Mouse (Mus musculus) 416B (cell line): Measurements from ENCODE around the gene Hoxc11.

Experiments used
- DNase-seq: peaks from one replicate; pipeline ENCODE4 v3.0.0; 2011; ENCODE audit warnings: low read depth

The Hoxc11 gene

DNA sequence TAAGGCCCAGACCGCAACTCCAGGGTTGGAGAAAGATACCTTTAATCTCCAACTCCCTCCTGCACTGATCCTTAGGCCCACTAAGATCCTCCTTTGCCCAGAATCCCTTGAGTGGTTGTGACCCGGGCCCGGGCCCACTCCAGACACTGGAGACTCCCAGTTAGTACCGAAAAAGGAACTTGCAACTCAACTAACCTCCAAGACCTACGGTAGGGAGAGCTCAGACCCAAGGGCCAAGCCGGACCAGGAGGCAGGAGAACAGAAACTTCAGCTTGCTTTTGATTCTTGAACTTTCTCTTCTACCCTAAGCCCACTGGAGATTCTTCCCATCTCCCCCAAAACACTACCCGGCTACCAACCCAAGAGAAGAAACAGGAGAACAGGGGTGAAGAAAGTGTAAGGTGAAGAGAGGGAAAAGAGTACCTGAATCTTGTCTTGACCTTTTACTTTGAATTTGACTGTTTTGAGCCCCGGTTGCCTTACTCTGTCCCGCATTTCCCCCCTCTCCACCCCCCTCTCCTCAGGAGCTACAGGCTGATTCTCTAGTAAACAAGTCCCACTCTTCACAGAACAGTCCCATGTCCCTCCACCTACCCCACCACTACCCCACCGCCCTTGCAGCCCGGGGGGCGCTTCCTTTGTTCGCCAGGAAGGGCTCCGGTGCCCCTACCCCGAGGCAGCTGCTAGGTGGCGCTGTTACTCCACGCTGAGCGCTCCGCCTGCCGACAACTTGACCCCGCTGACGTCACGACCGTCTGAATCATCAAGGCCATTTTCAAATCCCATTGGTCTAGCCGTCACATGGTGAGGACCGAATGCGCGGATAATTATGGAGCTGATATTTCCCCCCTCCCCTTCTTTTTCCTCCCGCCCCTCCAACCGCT, 11.9 kb downstream of the Hoxc11 start:
- DNase-seq = peak; percentile 94

DNA sequence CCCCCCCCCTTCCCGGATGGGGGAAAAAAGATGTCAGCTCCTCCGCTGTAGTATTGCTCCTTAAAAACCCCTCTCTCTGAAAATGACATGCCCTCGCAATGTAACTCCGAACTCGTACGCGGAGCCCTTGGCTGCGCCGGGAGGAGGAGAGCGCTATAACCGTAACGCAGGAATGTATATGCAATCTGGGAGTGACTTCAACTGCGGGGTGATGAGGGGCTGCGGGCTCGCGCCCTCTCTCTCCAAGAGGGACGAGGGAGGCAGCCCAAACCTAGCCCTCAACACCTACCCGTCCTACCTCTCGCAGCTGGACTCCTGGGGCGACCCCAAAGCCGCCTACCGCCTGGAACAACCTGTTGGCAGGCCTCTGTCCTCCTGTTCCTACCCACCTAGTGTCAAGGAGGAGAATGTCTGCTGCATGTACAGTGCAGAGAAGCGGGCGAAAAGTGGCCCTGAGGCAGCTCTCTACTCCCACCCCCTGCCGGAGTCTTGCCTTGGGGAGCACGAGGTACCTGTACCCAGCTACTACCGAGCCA, 12.6 kb downstream of the Hoxc11 start, which contains the start of gene Hoxc10:
Gene Hoxc10 (plus strand): TSS at position 21 of the 536 bp plus-strand sequence.
- DNase-seq = no peak

DNA sequence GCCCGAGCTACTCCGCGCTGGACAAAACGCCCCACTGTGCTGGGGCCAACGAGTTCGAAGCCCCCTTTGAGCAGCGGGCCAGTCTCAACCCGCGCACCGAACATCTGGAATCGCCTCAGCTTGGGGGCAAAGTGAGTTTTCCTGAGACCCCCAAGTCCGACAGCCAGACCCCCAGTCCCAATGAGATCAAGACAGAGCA, 13.0 kb downstream of the Hoxc11 start, which contains the start of gene Hoxc5:
Gene Hoxc5 (plus strand): TSS at position 132 of the 199 bp plus-strand sequence.
- no peak for DNase-seq

DNA sequence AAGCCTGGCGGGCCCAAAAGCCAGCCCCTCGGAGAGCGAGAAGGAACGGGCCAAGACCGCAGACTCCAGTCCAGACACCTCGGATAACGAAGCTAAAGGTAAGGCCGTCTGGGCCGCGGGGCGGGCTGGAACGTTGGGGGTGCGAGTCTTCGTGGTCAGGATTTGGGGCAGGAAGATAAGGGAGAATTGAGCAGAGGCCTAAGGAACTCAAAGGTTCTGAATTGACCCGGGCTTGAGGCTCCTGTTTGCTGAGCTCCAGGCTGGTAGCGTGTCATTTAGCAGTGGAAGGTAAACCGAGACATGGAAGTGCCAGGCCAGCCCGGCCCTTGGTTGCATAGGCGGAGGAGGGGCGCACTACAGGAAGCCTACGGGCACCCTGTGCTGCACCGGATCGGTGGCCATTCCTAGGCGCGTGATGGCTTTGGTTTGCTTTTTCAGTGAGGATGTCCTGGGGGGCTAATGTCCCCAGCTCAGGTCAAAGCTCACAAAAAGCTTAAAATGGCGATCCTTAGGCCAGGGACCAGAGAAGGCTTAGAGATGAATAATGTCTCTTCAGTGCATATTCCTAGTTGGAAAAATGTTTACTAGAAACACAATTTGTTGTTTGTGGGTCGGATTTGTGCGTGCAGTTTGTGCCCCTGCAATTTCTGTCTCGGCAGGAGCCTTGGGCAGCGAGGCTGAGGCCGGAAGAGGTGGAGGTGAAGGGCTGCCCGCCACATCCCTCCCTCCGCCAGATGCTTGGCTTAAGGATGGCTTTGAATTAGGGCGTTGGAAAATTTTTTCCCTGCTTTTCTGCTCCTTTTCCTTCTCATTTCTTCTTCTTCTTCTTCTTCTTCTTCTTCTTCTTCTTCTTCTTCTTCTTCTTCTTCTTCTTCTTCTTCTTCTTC, 13.5 kb downstream of the Hoxc11 start:
- no peak for DNase-seq

DNA sequence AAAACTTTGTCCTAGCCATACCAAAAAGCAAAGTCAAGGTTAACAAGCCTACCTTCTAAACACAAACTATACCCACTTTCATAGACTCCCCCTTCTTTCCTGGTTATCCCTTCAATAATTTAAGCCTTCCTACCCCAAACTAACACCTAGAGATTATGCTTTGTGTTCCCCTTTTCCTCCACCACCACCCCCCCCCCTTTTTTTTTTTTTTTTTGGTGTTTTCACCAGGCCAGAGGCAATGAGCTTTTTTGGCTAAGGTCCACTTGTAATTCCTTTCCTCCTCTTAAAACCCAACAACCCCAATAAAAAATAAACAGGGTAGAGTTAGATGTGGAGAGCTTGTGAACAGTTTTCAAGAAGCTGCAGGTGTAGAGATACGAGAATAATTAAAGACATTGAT, 15.1 kb downstream of the Hoxc11 start:
- no peak for DNase-seq

DNA sequence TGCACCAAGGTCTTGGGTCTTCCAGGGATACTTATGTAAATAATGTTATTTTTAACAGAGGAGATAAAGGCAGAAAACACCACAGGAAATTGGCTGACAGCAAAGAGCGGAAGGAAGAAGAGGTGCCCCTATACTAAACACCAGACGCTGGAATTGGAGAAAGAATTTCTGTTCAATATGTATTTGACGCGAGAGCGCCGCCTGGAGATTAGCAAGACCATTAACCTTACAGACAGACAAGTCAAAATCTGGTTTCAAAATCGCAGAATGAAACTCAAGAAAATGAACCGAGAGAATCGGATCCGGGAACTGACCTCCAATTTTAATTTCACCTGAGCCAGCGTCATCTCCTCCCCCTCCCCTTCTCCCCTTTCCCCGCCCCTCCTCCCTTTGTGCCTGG, 16.5 kb downstream of the Hoxc11 start:
- peak; percentile 59 for DNase-seq

DNA sequence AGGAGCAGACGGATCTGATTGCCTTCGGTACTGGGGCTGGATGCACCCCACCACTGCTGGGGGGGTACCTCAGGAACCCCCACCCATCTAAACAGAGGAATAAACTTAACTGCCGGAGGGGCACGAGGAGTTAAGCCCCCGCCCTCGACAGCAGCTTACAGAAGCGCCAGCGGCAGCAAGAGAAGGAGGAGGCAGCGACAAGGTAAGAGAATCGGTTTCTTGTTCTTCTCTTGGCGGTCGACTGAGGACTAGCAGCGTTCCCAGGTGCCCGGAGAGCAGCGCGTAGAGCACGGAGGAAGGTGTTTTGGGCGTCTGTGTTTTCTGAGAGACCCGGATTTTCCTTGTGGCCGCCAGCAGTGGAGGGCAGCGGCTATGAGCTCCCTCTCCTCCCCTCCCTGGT, 18.0 kb downstream of the Hoxc11 start:
- DNase-seq = no peak

DNA sequence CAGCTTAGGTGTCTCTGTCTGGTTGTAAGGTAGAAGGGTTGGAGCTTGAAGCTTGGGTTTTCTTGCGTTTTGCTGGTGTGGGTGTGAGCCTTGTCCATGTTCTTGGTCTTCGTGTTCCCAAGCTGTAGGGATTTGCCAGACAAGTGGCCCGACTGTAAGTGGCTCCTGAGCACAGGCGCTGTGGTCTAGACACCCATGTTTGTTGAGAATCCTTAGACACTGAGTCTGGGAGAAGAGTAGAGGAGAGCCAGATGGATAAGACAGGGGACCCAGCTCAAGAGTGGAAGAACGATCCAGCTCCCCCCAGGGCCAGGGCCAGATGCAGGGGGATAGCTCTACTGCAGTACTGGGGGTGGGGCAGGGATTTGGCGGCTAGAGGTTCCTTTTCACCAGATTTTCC, 18.5 kb downstream of the Hoxc11 start:
- DNase-seq = no peak

DNA sequence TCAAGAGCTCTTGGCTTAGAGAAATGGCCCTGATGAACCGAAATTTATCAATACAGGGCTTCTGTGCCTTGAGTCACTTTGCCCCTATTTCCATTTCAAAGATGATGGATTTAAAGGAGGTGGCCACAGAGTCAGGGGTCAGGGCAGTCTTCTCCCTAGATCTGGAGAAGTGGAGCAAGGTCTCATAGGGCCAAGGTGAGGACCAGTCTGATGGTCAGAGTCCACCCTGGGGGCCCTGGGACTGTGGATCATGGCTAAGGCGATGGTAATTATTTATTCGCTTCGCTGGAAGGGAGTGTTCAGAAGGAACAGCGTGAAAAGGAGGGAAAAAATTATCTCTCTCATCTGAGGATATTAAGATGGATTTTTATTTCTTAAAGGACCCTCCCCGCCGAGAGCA, 20.8 kb downstream of the Hoxc11 start:
- DNase-seq = no peak

DNA sequence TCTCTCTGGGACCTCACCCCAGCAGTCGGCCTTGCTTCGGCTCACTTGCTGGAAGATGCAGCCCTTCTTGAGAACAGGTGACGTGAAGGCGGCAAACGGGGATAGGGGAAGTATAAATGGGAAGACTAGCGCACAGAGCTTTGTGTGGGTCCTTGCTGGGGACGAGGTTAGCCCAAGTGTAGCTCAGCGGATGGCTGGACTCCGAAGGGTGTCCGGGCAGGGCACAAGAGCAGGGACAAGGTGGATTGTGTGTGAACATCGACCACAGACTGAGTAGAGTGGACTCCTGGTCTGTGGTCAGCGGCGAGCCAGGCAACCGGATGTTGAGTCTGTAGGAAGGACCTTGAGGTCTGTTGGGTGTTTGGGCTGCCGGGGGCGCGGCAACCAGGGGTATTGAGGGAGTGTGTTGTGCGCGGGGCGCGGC, 21.5 kb downstream of the Hoxc11 start:
- DNase-seq = peak; percentile 71

DNA sequence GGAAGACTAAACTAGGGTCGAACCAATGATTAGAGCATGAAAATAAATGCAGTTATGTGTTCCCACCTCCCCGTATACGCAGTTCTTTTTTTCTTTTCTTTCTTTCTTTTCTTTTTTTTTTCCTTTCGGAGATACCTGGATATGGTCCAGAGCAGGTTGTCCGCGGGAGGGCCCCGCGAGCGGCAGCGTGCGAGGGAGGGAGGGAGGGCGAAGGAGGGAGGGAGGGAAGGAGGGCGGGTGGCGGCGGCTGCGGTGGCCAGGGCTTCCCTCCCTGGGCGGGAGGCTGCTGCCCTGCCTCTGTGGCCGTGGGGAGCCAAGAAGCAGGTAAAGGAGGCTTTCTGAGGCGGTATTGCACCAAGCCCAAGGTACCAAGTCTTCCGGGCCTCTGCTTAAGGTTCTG, 21.9 kb downstream of the Hoxc11 start, which contains the start of gene Hoxc9:
Gene Hoxc9 (plus strand): TSS at position 269 of the 400 bp plus-strand sequence.
- DNase-seq = peak; percentile 17

DNA sequence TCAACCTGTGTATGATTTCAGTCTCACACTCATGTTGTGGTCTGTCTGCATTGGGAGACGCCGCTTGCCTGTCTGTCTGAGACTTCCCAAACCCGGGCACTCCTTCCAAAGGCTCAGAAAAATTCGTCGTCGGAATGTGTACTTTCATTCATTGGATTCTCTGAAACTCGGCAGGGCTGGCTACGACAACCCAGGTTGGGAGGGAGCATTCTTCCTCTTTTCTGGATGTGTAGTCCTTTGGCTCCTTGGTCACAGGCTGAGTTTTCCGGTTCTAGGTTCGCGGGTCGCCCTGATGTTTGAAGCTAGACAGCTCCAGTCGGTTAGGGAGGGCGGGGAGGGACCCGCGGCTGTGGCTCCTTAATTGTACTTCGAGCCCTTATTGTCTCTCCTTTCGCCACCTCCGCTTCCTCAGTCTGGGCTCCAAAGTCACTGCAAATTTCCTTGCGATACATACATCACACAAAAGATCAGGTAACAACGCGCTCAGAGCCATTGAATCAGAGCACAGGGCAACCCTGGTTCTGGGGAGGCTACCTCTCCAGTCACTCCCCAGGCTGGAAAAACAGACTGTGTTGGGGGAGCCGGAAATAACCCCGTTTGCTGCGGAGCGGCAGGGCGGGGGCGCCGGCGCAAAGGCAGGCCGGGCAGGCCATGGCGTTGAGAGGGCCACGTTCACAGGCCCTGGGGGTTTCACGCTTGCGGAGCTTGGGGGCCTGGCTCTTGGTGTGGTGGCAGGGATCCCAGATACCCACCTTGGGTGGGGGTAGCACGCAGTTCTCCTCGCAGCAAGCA, 22.6 kb downstream of the Hoxc11 start:
- DNase-seq = no peak

DNA sequence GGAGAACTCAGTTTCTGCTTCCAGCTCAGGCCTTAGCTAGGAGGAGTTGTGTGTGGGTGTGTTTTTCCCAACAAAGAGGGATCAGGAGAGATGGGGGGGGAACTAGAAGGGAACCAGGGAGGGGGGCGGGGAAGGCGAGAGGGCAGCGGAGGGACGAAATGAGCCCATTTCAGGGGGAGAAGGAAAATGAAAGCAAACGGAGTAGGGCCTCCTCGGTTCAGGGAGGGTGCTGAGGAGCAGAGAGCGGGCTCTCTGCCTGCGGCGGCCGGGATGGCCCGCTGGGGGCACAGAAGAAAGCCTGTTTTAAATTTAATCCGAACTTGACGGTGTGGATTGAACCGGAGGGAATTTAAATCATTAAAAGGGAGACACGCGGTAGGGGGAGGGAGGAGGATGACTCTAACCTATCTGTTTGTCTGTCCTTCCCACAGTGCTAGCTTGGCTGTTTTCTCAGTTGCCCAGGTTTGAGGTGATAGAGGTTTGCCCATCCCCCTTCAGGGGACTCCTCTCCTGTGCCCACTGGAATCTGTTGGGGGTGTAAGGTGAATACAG, 23.3 kb downstream of the Hoxc11 start:
- no peak for DNase-seq

DNA sequence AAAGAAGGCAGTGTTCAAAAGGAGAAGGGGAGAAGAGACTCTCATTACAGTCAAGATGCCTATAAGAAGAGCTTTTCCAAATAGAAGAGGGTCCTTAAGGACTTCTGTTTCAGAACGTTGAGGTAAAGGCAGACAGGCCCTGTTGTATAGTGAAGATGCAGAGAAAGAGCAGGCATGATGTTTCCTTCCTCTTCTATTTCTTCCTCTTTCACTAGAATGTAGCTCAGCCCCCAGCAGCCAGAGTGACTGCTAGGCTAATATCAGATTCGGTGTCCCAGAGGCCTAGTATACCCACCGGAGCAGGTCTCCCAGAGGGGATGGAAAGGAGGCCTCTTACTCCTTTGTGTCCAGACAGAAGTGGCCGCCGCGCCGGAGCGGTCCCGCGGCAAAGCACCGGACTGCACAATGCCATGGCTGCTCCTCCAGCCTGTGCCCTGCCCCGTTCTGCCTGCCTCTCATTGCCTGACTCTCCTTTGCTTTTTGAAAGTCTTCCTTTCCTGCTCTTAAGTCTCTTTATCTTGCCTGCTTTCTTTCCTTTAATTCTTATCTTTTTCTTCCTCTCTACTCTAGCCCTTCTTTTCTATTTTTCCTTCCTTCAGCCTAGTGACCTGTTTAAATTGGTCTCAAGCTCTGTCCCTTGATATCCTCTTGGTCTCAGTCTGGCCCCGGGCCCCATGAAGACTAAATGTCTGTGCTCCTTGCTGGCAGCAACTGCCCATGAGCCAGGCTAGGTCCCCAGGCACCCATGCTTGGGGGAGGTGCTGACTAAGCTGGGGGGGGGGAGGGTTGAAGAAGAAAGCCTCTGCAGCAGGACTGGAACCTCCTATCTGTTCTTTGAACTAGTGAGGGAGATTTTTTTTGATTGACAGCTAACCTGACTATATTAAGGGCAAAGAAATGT, 24.6 kb downstream of the Hoxc11 start:
- DNase-seq = no peak

DNA sequence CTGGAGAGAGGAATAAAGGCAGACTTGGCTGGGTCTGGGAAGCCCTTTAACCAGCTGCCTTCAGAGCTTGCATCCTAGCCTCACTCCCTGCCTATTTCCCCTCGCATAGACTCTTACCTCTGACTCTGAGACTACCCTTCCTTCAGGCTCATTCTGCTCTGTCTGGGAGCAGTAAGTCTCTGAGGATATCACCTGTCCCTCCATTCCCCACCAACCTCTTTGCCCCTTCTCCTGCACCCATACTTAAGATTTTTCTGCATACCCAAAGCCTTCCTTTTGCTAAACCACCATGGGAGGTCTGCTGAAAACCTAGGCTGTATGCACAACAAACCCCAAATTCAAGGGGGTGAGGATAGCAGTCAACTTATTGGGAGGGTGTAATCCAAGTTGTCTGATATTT, 25.7 kb downstream of the Hoxc11 start:
- no peak for DNase-seq

DNA sequence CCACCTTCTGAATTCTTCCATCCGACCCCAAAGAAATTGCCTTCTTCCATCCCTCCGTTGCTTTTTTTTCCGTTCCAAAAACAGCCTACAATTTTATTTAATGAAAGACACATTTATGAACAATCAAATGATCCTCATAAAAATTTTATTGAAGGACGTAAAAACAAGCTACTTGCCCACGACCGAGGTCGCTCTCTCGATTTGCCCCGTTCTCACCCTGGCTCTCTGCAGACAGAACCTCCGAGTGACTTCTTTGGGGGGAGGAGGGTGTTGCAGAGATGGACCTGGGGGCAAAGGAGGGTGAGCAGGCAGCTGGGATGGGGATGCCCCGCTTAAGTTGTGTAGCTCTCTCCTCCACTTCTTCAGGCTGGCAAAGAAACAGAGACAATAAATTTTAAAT, 26.1 kb downstream of the Hoxc11 start:
- no peak for DNase-seq

DNA sequence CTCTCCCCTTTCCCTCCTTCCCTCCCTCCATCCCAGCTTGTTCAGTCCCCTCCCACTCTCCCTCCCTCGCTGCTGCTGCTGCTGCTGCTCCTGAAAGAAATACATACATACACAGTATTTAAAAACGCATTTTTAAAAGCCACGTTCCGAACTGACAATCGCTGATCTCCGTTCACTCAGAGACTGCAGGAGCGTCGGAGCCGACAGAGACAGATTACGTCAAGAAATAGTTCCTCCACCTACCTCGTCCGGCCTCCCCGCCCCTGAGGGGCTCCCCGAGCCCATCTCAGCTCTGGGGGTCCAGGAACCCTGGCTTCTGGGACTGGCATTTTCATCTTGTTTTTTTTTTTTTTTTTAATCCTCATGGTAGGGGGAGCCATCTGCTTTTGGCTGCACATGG, 26.7 kb downstream of the Hoxc11 start:
- no peak for DNase-seq

DNA sequence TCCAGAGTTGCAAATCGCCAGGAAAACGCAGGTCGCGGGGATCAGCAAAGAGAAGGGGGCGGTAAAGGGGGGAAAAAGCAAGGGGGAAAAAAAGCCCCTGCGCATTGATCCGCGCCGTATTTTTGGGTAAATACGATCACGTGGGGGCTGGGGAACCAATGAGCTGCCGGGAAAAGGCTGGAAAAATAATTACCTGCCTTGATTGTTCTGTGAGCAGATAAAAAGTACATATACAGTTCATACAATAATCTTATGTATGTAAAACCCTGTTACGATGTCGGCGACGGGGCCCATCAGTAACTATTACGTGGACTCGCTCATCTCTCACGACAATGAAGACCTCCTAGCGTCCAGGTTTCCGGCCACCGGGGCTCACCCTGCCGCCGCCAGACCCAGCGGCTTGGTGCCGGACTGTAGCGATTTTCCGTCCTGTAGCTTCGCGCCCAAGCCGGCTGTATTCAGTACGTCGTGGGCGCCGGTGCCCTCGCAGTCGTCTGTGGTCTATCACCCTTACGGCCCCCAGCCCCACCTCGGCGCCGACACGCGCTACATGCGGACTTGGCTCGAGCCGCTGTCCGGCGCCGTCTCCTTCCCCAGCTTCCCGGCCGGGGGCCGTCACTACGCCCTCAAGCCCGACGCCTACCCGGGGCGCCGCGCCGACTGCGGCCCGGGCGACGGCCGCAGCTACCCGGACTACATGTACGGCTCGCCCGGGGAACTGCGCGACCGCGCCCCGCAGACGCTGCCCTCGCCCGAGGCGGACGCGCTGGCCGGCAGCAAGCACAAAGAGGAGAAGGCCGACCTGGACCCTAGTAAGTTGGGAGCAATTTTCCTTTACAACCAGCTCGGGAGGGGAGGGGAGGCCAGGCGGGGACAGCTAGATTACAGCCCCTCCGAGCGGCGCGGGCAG, 27.4 kb downstream of the Hoxc11 start:
- no peak for DNase-seq

DNA sequence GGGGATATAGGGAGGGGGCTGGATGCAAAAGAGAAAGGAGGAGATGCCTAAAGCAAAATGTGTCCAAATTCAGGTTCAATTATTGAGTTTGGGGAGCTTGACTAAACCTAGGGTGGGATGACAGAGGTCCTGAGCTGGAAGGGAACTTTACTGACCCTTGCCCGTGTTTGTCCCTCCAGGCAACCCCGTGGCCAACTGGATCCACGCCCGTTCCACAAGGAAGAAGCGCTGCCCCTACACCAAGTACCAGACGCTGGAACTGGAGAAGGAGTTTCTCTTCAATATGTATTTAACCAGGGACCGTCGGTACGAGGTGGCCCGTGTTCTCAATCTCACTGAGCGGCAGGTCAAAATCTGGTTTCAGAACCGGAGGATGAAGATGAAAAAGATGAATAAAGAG, 29.5 kb downstream of the Hoxc11 start:
- DNase-seq = no peak

DNA sequence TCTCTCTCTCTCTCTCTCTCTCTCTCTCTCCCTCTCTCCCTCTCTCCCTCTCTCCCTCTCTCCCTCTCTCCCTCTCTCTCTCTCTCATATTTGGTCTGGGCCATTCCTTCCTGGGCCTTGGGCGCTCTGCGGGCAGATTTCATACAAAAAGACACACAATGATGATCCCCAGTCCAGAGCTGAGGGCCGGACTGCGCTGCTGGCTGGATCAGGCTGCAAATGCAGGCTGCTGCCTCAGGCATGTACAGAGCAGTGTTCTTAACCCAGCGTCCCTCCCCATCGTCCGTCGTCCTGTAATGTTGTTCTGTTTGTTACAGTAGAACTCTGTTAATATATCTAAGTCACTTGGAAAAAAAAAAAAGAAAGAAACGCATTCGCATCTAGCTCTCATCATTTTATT, 30.3 kb downstream of the Hoxc11 start:
- no peak for DNase-seq
